Mouse (Mus musculus): Measurements from ENCODE around the gene Rpa2. TPM values are rescaled to one million over a fixed set of nuclear protein-coding genes. Genes with fewer than 3 reads are reported as not detected.
"Not testable (repeated sequence)": the region's sequence is repeated elsewhere in the genome, so short reads cannot be mapped to it uniquely, and the experiment has no call there.

The Rpa2 gene
- polyA plus RNA-seq, 1 experiment from 2014 or later, result 94.8 TPM

GRCm38 (mm10) chr4:132796196-132796886 lies 28.2 kb downstream of the Rpa2 start, which contains the start of gene Themis2:
TSS of gene Themis2 (minus strand) at chr4:132796387.
- peak within 1 kb of the TSS; percentile 39 for H3K4me3 ChIP-seq (ENCODE audit: low read depth, low read length)
- peaks cover 26% of the 10 kb centered on the region for H3K27me3 ChIP-seq (ENCODE audit: control insufficient read depth, insufficient read depth, low read length)
- H3K9me3 ChIP-seq (replicated peaks; ENCODE audit: control insufficient read depth, low read length), result no peaks in the 10 kb centered on the region
- H3K27ac ChIP-seq (ENCODE audit: low read depth, low read length), result no peak within 1 kb of the TSS
- H3K36me3 ChIP-seq (ENCODE audit: control insufficient read depth, insufficient read depth, low read length), result no peaks in the 10 kb centered on the region
- ATAC-seq (replicated peaks; ENCODE audit: insufficient number of reproducible peaks, low FRiP score, low TSS enrichment), result no peak
- H3K9ac ChIP-seq (ENCODE audit: low read depth, low read length), result peak within 1 kb of the TSS; percentile 44; the same call in 1 of the 2 replicates
- H3K4me1 ChIP-seq (ENCODE audit: control insufficient read depth, insufficient read depth, low read length), result 0 out of 2 replicates have a peak, but pooled peaks cover 4% of the 10 kb centered on the region
- peak within 1 kb of the TSS; percentile 75 for H3K4me2 ChIP-seq
- WGBS (ENCODE audit: insufficient replicate concordance), result 2% methylated on average over 21 of the region's 21 CpGs

GRCm38 (mm10) chr4:132797461-132797860 lies 29.3 kb downstream of the Rpa2 start:
- no peak overlapping the region for H3K4me2 ChIP-seq
- no peak overlapping the region for H3K4me3 ChIP-seq (ENCODE audit: low read depth, low read length)
- 0 out of 2 replicates have a peak, but pooled peaks cover 4% of the 10 kb centered on the region for H3K4me1 ChIP-seq (ENCODE audit: control insufficient read depth, insufficient read depth, low read length)
- no peak overlapping the region for H3K9ac ChIP-seq (ENCODE audit: low read depth, low read length)
- H3K9me3 ChIP-seq (replicated peaks; ENCODE audit: control insufficient read depth, low read length), result no peaks in the 10 kb centered on the region
- ATAC-seq (replicated peaks; ENCODE audit: insufficient number of reproducible peaks, low FRiP score, low TSS enrichment), result no peak
- H3K27ac ChIP-seq (ENCODE audit: low read depth, low read length), result no peak overlapping the region
- peaks cover 26% of the 10 kb centered on the region for H3K27me3 ChIP-seq (ENCODE audit: control insufficient read depth, insufficient read depth, low read length)
- no peaks in the 10 kb centered on the region for H3K36me3 ChIP-seq (ENCODE audit: control insufficient read depth, insufficient read depth, low read length)
- WGBS (ENCODE audit: insufficient replicate concordance), result 66% methylated on average over 1 of the region's 1 CpGs

- H3K4me2 ChIP-seq, result no peak overlapping the region
- no peaks in the 10 kb centered on the region for H3K9me3 ChIP-seq (replicated peaks; ENCODE audit: control insufficient read depth, low read length)
- no peak overlapping the region for H3K9ac ChIP-seq (ENCODE audit: low read depth, low read length)
- WGBS (ENCODE audit: insufficient replicate concordance), result 65% methylated on average over 4 of the region's 4 CpGs
- H3K27me3 ChIP-seq (ENCODE audit: control insufficient read depth, insufficient read depth, low read length), result peaks cover 26% of the 10 kb centered on the region
- ATAC-seq (replicated peaks; ENCODE audit: insufficient number of reproducible peaks, low FRiP score, low TSS enrichment), result no peak
- no peak overlapping the region for H3K4me3 ChIP-seq (ENCODE audit: low read depth, low read length)
- no peaks in the 10 kb centered on the region for H3K36me3 ChIP-seq (ENCODE audit: control insufficient read depth, insufficient read depth, low read length)
- 0 out of 2 replicates have a peak, but pooled peaks cover 4% of the 10 kb centered on the region for H3K4me1 ChIP-seq (ENCODE audit: control insufficient read depth, insufficient read depth, low read length)
- H3K27ac ChIP-seq (ENCODE audit: low read depth, low read length), result no peak overlapping the region
These were observed 29.9 kb downstream of the Rpa2 start for GRCm38 (mm10) chr4:132798028-132798427.

GRCm38 (mm10) chr4:132798666-132799065 lies 30.5 kb downstream of the Rpa2 start:
- peaks cover 26% of the 10 kb centered on the region for H3K27me3 ChIP-seq (ENCODE audit: control insufficient read depth, insufficient read depth, low read length)
- WGBS (ENCODE audit: insufficient replicate concordance), result 82% methylated on average over 3 of the region's 3 CpGs
- H3K36me3 ChIP-seq (ENCODE audit: control insufficient read depth, insufficient read depth, low read length); ATAC-seq (replicated peaks; ENCODE audit: insufficient number of reproducible peaks, low FRiP score, low TSS enrichment); H3K27ac ChIP-seq (ENCODE audit: low read depth, low read length); H3K9me3 ChIP-seq (replicated peaks; ENCODE audit: control insufficient read depth, low read length); H3K9ac ChIP-seq (ENCODE audit: low read depth, low read length); H3K4me2 ChIP-seq; H3K4me1 ChIP-seq (ENCODE audit: control insufficient read depth, insufficient read depth, low read length); H3K4me3 ChIP-seq (ENCODE audit: low read depth, low read length): not testable (repeated sequence)

- no peak overlapping the region for H3K4me3 ChIP-seq (ENCODE audit: low read depth, low read length)
- no peak overlapping the region for H3K27ac ChIP-seq (ENCODE audit: low read depth, low read length)
- peaks cover 15% of the 10 kb centered on the region for H3K27me3 ChIP-seq (ENCODE audit: control insufficient read depth, insufficient read depth, low read length)
- ATAC-seq (replicated peaks; ENCODE audit: insufficient number of reproducible peaks, low FRiP score, low TSS enrichment), result no peak
- H3K4me2 ChIP-seq, result no peak overlapping the region
- H3K4me1 ChIP-seq (ENCODE audit: control insufficient read depth, insufficient read depth, low read length), result 0 out of 2 replicates have a peak, but pooled peaks cover 4% of the 10 kb centered on the region
- no peak overlapping the region for H3K9ac ChIP-seq (ENCODE audit: low read depth, low read length)
- no peaks in the 10 kb centered on the region for H3K36me3 ChIP-seq (ENCODE audit: control insufficient read depth, insufficient read depth, low read length)
- H3K9me3 ChIP-seq (replicated peaks; ENCODE audit: control insufficient read depth, low read length), result no peaks in the 10 kb centered on the region
- 79% methylated on average over 4 of the region's 4 CpGs for WGBS (ENCODE audit: insufficient replicate concordance)
These were observed 31.7 kb downstream of the Rpa2 start for GRCm38 (mm10) chr4:132799845-132800244.

GRCm38 (mm10) chr4:132801176-132802077 lies 33.3 kb downstream of the Rpa2 start:
- H3K27ac ChIP-seq (ENCODE audit: low read depth, low read length), result no peak overlapping the region
- no peak overlapping the region for H3K9ac ChIP-seq (ENCODE audit: low read depth, low read length)
- whole genome bisulfite sequencing (ENCODE audit: insufficient replicate concordance), result 81% methylated on average over 18 of the region's 18 CpGs
- no peaks in the 10 kb centered on the region for H3K36me3 ChIP-seq (ENCODE audit: control insufficient read depth, insufficient read depth, low read length)
- H3K4me1 ChIP-seq (ENCODE audit: control insufficient read depth, insufficient read depth, low read length), result no peaks in the 10 kb centered on the region
- H3K4me2 ChIP-seq, result no peak overlapping the region
- H3K4me3 ChIP-seq (ENCODE audit: low read depth, low read length), result no peak overlapping the region
- no peaks in the 10 kb centered on the region for H3K9me3 ChIP-seq (replicated peaks; ENCODE audit: control insufficient read depth, low read length)
- no peak for ATAC-seq (replicated peaks; ENCODE audit: insufficient number of reproducible peaks, low FRiP score, low TSS enrichment)
- 0 out of 2 replicates have a peak, but pooled peaks cover 3% of the 10 kb centered on the region for H3K27me3 ChIP-seq (ENCODE audit: control insufficient read depth, insufficient read depth, low read length)

- WGBS (ENCODE audit: insufficient replicate concordance), result 61% methylated on average over 16 of the region's 16 CpGs
- H3K27ac ChIP-seq (ENCODE audit: low read depth, low read length), result no peak overlapping the region
- ATAC-seq (replicated peaks; ENCODE audit: insufficient number of reproducible peaks, low FRiP score, low TSS enrichment), result no peak
These were observed 34.1 kb downstream of the Rpa2 start for GRCm38 (mm10) chr4:132802171-132802637.

GRCm38 (mm10) chr4:132803212-132803611 lies 35.1 kb downstream of the Rpa2 start:
- Histone ChIP-seq H3K4me3 (ENCODE audit: low read depth, low read length) (no peak overlapping the region), H3K27me3 (ENCODE audit: control insufficient read depth, insufficient read depth, low read length) (no peaks in the 10 kb centered on the region), H3K4me2 (no peak overlapping the region), H3K9ac (ENCODE audit: low read depth, low read length) (no peak overlapping the region), H3K27ac (ENCODE audit: low read depth, low read length) (no peak overlapping the region), H3K9me3 (replicated peaks; ENCODE audit: control insufficient read depth, low read length) (no peaks in the 10 kb centered on the region), H3K36me3 (ENCODE audit: control insufficient read depth, insufficient read depth, low read length) (no peaks in the 10 kb centered on the region), H3K4me1 (ENCODE audit: control insufficient read depth, insufficient read depth, low read length) (0 out of 2 replicates have a peak, but pooled peaks cover 5% of the 10 kb centered on the region)
- whole genome bisulfite sequencing (ENCODE audit: insufficient replicate concordance), result 88% methylated on average over 5 of the region's 5 CpGs
- no peak for ATAC-seq (replicated peaks; ENCODE audit: insufficient number of reproducible peaks, low FRiP score, low TSS enrichment)

More at GRCm38 (mm10) chr4:132802171-132802637, 34.1 kb downstream of the Rpa2 start:
- Histone ChIP-seq H3K27me3 (ENCODE audit: control insufficient read depth, insufficient read depth, low read length) (no peaks in the 10 kb centered on the region), H3K4me1 (ENCODE audit: control insufficient read depth, insufficient read depth, low read length) (no peaks in the 10 kb centered on the region), H3K4me3 (ENCODE audit: low read depth, low read length) (no peak overlapping the region), H3K4me2 (no peak overlapping the region), H3K9me3 (replicated peaks; ENCODE audit: control insufficient read depth, low read length) (no peaks in the 10 kb centered on the region), H3K9ac (ENCODE audit: low read depth, low read length) (no peak overlapping the region), H3K36me3 (ENCODE audit: control insufficient read depth, insufficient read depth, low read length) (no peaks in the 10 kb centered on the region)

Measured in heart, embryonic 11.5 days (tissue).